Mouse (Mus musculus) adrenal gland, postnatal 36 days (tissue): Measurements from ENCODE around the gene Mrpl4. TPM values are rescaled to one million over a fixed set of nuclear protein-coding genes. Genes with fewer than 3 reads are reported as not detected.
"Not testable (repeated sequence)": the region's sequence is repeated elsewhere in the genome, so short reads cannot be mapped to it uniquely, and the experiment has no call there.

ENCODE experiments used
- DNase-seq, 2 experiments: peaks; one replicate each; pipeline ENCODE4 v3.0.0; 2021; ENCODE audit warnings: mixed read lengths in 1 of 2
- microRNA-seq: library from miRNA; unstranded; fragments of <30 nt; microRNA quantifications from one replicate; pipeline ENCODE4 v1.2.0, GENCODE M21; 2021
- total RNA-seq, 2 experiments: library from RNA; stranded (reverse); gene quantifications; 2 replicates each; pipeline ENCODE4 v1.2.3; 2021

Mrpl4 gene
- total RNA-seq, 2 experiments from 2014 or later = 122 to 130 TPM

GRCm38 (mm10) chr9:21039779-21040178, 37.2 kb downstream of the Mrpl4 start:
- no peak for DNase-seq

- DNase-seq = peak in 1 of 2 experiments; percentile 56
Observed at GRCm38 (mm10) chr9:21041308-21041707, 38.8 kb downstream of the Mrpl4 start.

- no peak for DNase-seq
Observed at GRCm38 (mm10) chr9:21043563-21043962, 41.0 kb downstream of the Mrpl4 start.

DNA sequence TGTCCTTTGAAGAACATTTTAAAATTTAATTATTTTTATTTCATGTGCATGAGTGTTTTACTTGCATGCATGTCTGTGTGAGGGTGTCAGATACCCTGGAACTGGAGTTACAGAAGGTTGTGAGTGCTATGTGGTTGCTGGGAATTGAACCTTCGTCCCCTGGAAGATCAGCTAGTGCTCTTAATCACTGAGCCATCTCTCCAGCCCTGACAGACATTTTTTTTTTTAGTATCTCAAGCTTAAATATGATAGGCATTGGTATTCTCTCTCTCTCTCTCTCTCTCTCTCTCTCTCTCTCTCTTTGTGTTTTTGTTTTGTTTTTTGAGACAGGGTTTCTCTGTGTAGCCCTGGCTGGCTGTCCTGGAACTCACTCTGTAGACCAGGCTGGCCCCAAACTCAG, 42.2 kb downstream of the Mrpl4 start:
- DNase-seq = not testable (repeated sequence)

DNA sequence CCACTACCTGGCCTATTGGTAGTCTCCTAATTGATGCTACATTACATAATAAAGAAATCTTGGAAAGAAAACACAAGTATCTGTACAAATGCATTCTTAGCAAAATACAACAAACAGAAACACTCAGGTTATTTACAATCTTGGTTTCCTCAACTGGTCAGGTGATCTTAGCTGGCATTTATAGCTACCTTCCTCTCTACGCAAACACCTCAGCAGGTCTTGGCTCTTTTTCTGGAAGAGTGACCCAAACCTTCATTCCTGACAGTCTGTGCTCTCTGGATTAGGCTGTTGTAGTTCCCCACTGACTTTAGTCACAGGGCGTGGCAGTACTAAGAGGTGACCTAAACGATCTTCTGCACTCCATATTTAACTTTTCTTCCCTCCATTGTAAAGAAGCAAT, 42.7 kb downstream of the Mrpl4 start:
- no peak for DNase-seq

DNA sequence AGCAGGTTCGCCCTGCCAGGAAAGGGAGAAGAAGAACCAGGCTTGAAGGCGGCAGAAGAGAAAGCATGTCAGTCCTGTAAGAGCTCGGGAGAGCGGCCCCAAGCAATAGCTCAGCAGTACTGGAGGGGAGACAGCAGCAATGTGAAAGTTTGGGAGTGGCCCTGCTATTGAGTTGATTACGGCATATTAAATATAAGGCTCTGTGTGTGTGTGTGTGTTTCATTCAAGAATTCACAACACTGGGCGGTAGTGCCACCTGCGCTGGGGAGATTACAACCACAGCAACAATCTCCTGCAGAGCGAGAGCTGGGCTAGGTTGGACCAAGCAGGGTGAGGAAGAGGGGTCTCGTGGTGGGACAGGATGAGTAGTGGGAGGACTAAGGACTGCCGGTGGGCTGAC, 49.0 kb downstream of the Mrpl4 start:
- no peak for DNase-seq

Small RNAs within 50 kb of the gene (microRNA-seq; reads per million reads assigned to microRNA genes)
- not detected for gene Mir1900

Other genes starting within 250 kb of the Mrpl4 start
- gene Col5a3, start 187.7 kb upstream of the Mrpl4 start, total RNA-seq = 100 to 1,000 TPM; 187 to 205 TPM
- not detected for gene Rdh8, start 184.2 kb upstream of the Mrpl4 start, total RNA-seq
- 10 to 100 TPM; 19.1 to 20.4 TPM for gene A230050P20Rik, start 134.1 kb upstream of the Mrpl4 start, total RNA-seq
- 1 to 10 TPM; 3.2 to 3.5 TPM for gene Angptl6, start 123.0 kb upstream of the Mrpl4 start, total RNA-seq
- gene Ppan, start 114.6 kb upstream of the Mrpl4 start, total RNA-seq = 10 to 100 TPM; 26.6 to 45.4 TPM
- 100 to 1,000 TPM; 154 to 178 TPM for gene Eif3g, start 104.1 kb upstream of the Mrpl4 start, total RNA-seq
- 10 to 100 TPM; 42.9 to 59.7 TPM for gene Dnmt1, start 42.9 kb upstream of the Mrpl4 start, total RNA-seq
- gene S1pr2, start 26.0 kb upstream of the Mrpl4 start, total RNA-seq = 10 to 100 TPM; 16.5 to 19.2 TPM
- gene Icam1, start 13.2 kb downstream of the Mrpl4 start, total RNA-seq = 10 to 100 TPM; 10.7 to 14.8 TPM
- 1 to 10 TPM; 1.9 to 2.8 TPM for gene Icam4, start 26.6 kb downstream of the Mrpl4 start, total RNA-seq
- gene Icam5, start 29.3 kb downstream of the Mrpl4 start, total RNA-seq = under 1 TPM; 0.10 to 0.20 TPM
- gene Zglp1, start 64.4 kb downstream of the Mrpl4 start, total RNA-seq = not detected
- gene Gm49373, start 70.4 kb downstream of the Mrpl4 start, total RNA-seq = under 1 TPM; 0.30 to 0.46 TPM
- 10 to 100 TPM; 33.8 to 42.2 TPM for gene Fdx1l, start 70.9 kb downstream of the Mrpl4 start, total RNA-seq
- under 1 TPM; 0.60 to 0.82 TPM for gene Gm38431, start 89.3 kb downstream of the Mrpl4 start, total RNA-seq
- gene Raver1, start 89.3 kb downstream of the Mrpl4 start, total RNA-seq = 10 to 100 TPM; 50.0 to 57.1 TPM
- gene Tyk2, start 128.5 kb downstream of the Mrpl4 start, total RNA-seq = 10 to 100 TPM; 14.6 to 15.2 TPM
- gene Cdc37, start 147.2 kb downstream of the Mrpl4 start, total RNA-seq = 100 to 1,000 TPM; 180 to 201 TPM
- 10 to 100 TPM in 1 of 2 experiments, 1 to 10 TPM in 1; 8.6 to 10.6 TPM for gene Pde4a, start 163.0 kb downstream of the Mrpl4 start, total RNA-seq
- 10 to 100 TPM; 45.8 to 46.0 TPM for gene Keap1, start 236.6 kb downstream of the Mrpl4 start, total RNA-seq
- under 1 TPM in 1 of 2 experiments, not detected in 1; 0.99 TPM for gene S1pr5, start 245.7 kb downstream of the Mrpl4 start, total RNA-seq